Mouse (Mus musculus): Measurements from ENCODE around the gene Gnb3. TPM values are rescaled to one million over a fixed set of nuclear protein-coding genes. Genes with fewer than 3 reads are reported as not detected.

Gene Gnb3
- total and polyA plus RNA-seq, 3 experiments = 0.64 to 4.1 (median 2.2) TPM

- Histone ChIP-seq H3K79me2 (replicated peaks; ENCODE audit: control insufficient read depth, extremely low read depth, insufficient read depth, poor library complexity, severe bottlenecking) (no peaks in the 10 kb centered on the region), H3K4me2 (ENCODE audit: insufficient read depth, low read depth, poor library complexity, severe bottlenecking) (no peak within 1 kb of the TSS), H3K9me3 (replicated peaks; ENCODE audit: low read length) (peaks cover 3% of the 10 kb centered on the region), H3K27me3 (replicated peaks) (no peaks in the 10 kb centered on the region), H3K4me1 (ENCODE audit: control insufficient read depth in 1 of 2, insufficient read depth in 2 of 2) (peaks cover 2 to 24% of the 10 kb centered on the region in 2 experiments; a peak in 3 of 4 replicates), H3K4me3 (replicated peaks in 1 of 3; ENCODE audit: low read depth in 2 of 3, low read length in 2 of 3, poor library complexity in 1 of 3) (no peak within 1 kb of the TSS), H3K36me3 (replicated peaks in 1 of 2; ENCODE audit: control insufficient read depth in 1 of 2, insufficient read depth in 1 of 2, low read length in 1 of 2) (no peaks in the 10 kb centered on the region), H3K27ac (ENCODE audit: insufficient read depth, low read depth) (no peak within 1 kb of the TSS), H3K9ac (ENCODE audit: insufficient read depth, low read depth) (no peak within 1 kb of the TSS)
- TF ChIP-seq MAFK (IDR thresholded peaks at IDR 0.05; ENCODE audit: insufficient replicate concordance, low read length) (no peak), BHLHE40 (IDR thresholded peaks at IDR 0.05; ENCODE audit: low read depth, low read length) (no peak), UBTF (IDR thresholded peaks at IDR 0.05; ENCODE audit: low read depth, low read length) (no peak), E2F4 (IDR thresholded peaks at IDR 0.05; ENCODE audit: insufficient replicate concordance, low read depth, low read length) (no peak), SIN3A (IDR thresholded peaks at IDR 0.05; ENCODE audit: low read length) (no peak), JUN (IDR thresholded peaks at IDR 0.05; ENCODE audit: insufficient read depth, low read depth, low read length) (no peak)
- DNase-seq (ENCODE audit: extremely low read depth) = no peak
- in situ Hi-C loops (cut with MboI; ENCODE audit: low pct_ligation_motif_present, low pct_unique_long_range_greater_than_20kb, low sequenced_read_pairs) = no loop called here
- dilution Hi-C loops (cut with MboI; ENCODE audit: extremely low pct_ligation_motif_present, extremely low pct_unique_long_range_greater_than_20kb, low sequenced_read_pairs) = no loop called here
These were observed 47.9 kb upstream of the Gnb3 start, which contains the start of gene Cd4 for GRCm38 (mm10) chr6:124887986-124888385. Gene Cd4 (minus strand): TSS chr6:124888221.

GRCm38 (mm10) chr6:124885956-124886381 lies 45.9 kb upstream of the Gnb3 start:
- H3K9ac ChIP-seq (ENCODE audit: insufficient read depth, low read depth) = no peak overlapping the region
- H3K27ac ChIP-seq (ENCODE audit: insufficient read depth, low read depth) = no peak overlapping the region
- no peak for DNase-seq (ENCODE audit: extremely low read depth)
- H3K4me3 ChIP-seq (replicated peaks in 1 of 3; ENCODE audit: low read depth in 2 of 3, low read length in 2 of 3, poor library complexity in 1 of 3) = no peak overlapping the region
- H3K9me3 ChIP-seq (replicated peaks; ENCODE audit: low read length) = peaks cover 3% of the 10 kb centered on the region
- H3K27me3 ChIP-seq (replicated peaks) = no peaks in the 10 kb centered on the region
- no peaks in the 10 kb centered on the region for H3K36me3 ChIP-seq (replicated peaks in 1 of 2; ENCODE audit: control insufficient read depth in 1 of 2, insufficient read depth in 1 of 2, low read length in 1 of 2)
- in situ Hi-C loops (cut with MboI; ENCODE audit: low pct_ligation_motif_present, low pct_unique_long_range_greater_than_20kb, low sequenced_read_pairs) = no loop called here
- peaks cover 2 to 10% of the 10 kb centered on the region in 2 experiments; a peak in 3 of 4 replicates for H3K4me1 ChIP-seq (ENCODE audit: control insufficient read depth in 1 of 2, insufficient read depth in 2 of 2)
- dilution Hi-C loops (cut with MboI; ENCODE audit: extremely low pct_ligation_motif_present, extremely low pct_unique_long_range_greater_than_20kb, low sequenced_read_pairs) = no loop called here
- H3K79me2 ChIP-seq (replicated peaks; ENCODE audit: control insufficient read depth, extremely low read depth, insufficient read depth, poor library complexity, severe bottlenecking) = no peaks in the 10 kb centered on the region
- H3K4me2 ChIP-seq (ENCODE audit: insufficient read depth, low read depth, poor library complexity, severe bottlenecking) = no peak overlapping the region
- TF ChIP-seq E2F4 (IDR thresholded peaks at IDR 0.05; ENCODE audit: insufficient replicate concordance, low read depth, low read length) = no peak
- TF ChIP-seq SIN3A (IDR thresholded peaks at IDR 0.05; ENCODE audit: low read length) = no peak
- TF ChIP-seq POLR2A (IDR thresholded peaks at IDR 0.05; ENCODE audit: low read depth, low read length) = no peak
- TF ChIP-seq UBTF (IDR thresholded peaks at IDR 0.05; ENCODE audit: low read depth, low read length) = no peak
- no peak for TF ChIP-seq MEF2A (IDR thresholded peaks at IDR 0.05; ENCODE audit: borderline replicate concordance, low read depth, low read length)
- TF ChIP-seq MAFK (IDR thresholded peaks at IDR 0.05; ENCODE audit: insufficient replicate concordance, low read length) = no peak

- Histone ChIP-seq H3K27me3 (replicated peaks) (no peaks in the 10 kb centered on the region), H3K9ac (ENCODE audit: insufficient read depth, low read depth) (no peak overlapping the region), H3K4me1 (ENCODE audit: control insufficient read depth in 1 of 2, insufficient read depth in 2 of 2) (peaks cover 2 to 4% of the 10 kb centered on the region in 2 experiments; a peak in 3 of 4 replicates), H3K79me2 (replicated peaks; ENCODE audit: control insufficient read depth, extremely low read depth, insufficient read depth, poor library complexity, severe bottlenecking) (no peaks in the 10 kb centered on the region), H3K9me3 (replicated peaks; ENCODE audit: low read length) (peaks cover 3% of the 10 kb centered on the region), H3K36me3 (replicated peaks in 1 of 2; ENCODE audit: control insufficient read depth in 1 of 2, insufficient read depth in 1 of 2, low read length in 1 of 2) (no peaks in the 10 kb centered on the region), H3K4me3 (replicated peaks in 1 of 3; ENCODE audit: low read depth in 2 of 3, low read length in 2 of 3, poor library complexity in 1 of 3) (no peak overlapping the region), H3K27ac (ENCODE audit: insufficient read depth, low read depth) (no peak overlapping the region), H3K4me2 (ENCODE audit: insufficient read depth, low read depth, poor library complexity, severe bottlenecking) (no peak overlapping the region)
- in situ Hi-C loops (cut with MboI; ENCODE audit: low pct_ligation_motif_present, low pct_unique_long_range_greater_than_20kb, low sequenced_read_pairs) = no loop called here
- dilution Hi-C loops (cut with MboI; ENCODE audit: extremely low pct_ligation_motif_present, extremely low pct_unique_long_range_greater_than_20kb, low sequenced_read_pairs) = no loop called here
- no peak for DNase-seq (ENCODE audit: extremely low read depth)
- TF ChIP-seq MXI1 (IDR thresholded peaks at IDR 0.05; ENCODE audit: low read depth, low read length) = no peak
- no peak for TF ChIP-seq ETS1 (conservative IDR thresholded peaks at IDR 0.05; ENCODE audit: low read depth, low read length)
These were observed 44.8 kb upstream of the Gnb3 start for GRCm38 (mm10) chr6:124884714-124885500.

All from CH12.LX (cell line).